Comparison of ENCODE assay signal across 15 mouse cellular contexts in genomic region chr19:29707314-29707898, GRCm38 (mm10). TPM values are rescaled to one million over a fixed set of nuclear protein-coding genes. Genes with fewer than 3 reads are reported as not detected.
DNase-seq lines count a peak whose midpoint lies in the region; ATAC-seq and TF ChIP-seq lines count a peak whose summit lies in the region.
"Had no signal": no experiment of that assay in that cellular context is flagged by ENCODE, and none has a peak within 500 bp of the region (broad histone marks: within the 10 kb centered on the region; RNA-seq: fewer than 3 reads in every experiment).

No protein-coding gene starts in this region.

- no peaks in the 10 kb centered on the region for H3K36me3 ChIP-seq in embryonic facial prominence, embryonic 13.5 days
- H3K36me3 ChIP-seq in embryonic facial prominence, embryonic 10.5 days (replicated peaks): no peaks in the 10 kb centered on the region
- H3K36me3 ChIP-seq in kidney, embryonic 15.5 days: no peaks in the 10 kb centered on the region
- no peaks in the 10 kb centered on the region for H3K36me3 ChIP-seq in C2C12 (ENCODE audit: control insufficient read depth, insufficient read depth)
- no peaks in the 10 kb centered on the region for H3K36me3 ChIP-seq in liver, embryonic 12.5 days
- H3K36me3 ChIP-seq: midbrain, embryonic 12.5 days had no signal

- no peaks in the 10 kb centered on the region for H3K79me2 ChIP-seq in C2C12 (ENCODE audit: control insufficient read depth, insufficient read depth)

- H3K4me1 ChIP-seq in embryonic facial prominence, embryonic 13.5 days: peaks cover 3% of the 10 kb centered on the region
- peaks cover 13% of the 10 kb centered on the region for H3K4me1 ChIP-seq in embryonic facial prominence, embryonic 10.5 days
- H3K4me1 ChIP-seq in kidney, embryonic 15.5 days: peaks cover 11% of the 10 kb centered on the region
- H3K4me1 ChIP-seq in liver, embryonic 12.5 days: peaks cover 8% of the 10 kb centered on the region; the same call in 1 of the 2 replicates
- H3K4me1 ChIP-seq: midbrain, embryonic 12.5 days had no signal

- no peak for TF ChIP-seq CTCF in C2C12 (IDR thresholded peaks at IDR 0.05; ENCODE audit: control insufficient read depth, insufficient read depth, insufficient read length)

- no peak overlapping the region for H3ac ChIP-seq in C2C12 (ENCODE audit: control insufficient read depth, insufficient read length, low read depth)

- ATAC-seq in embryonic facial prominence, embryonic 13.5 days (ENCODE audit: insufficient number of reproducible peaks, insufficient read depth, low FRiP score, low TSS enrichment, low read depth): no peak
- ATAC-seq in kidney, embryonic 15.5 days (replicated peaks; ENCODE audit: low FRiP score): no peak
- ATAC-seq in liver, embryonic 12.5 days: no peak

- intact Hi-C loops in left cerebral cortex, postnatal 36 days (cut with DNase I): no loop called here

- H3K27me3 ChIP-seq in embryonic facial prominence, embryonic 13.5 days: no peaks in the 10 kb centered on the region
- no peaks in the 10 kb centered on the region for H3K27me3 ChIP-seq in embryonic facial prominence, embryonic 10.5 days (replicated peaks; ENCODE audit: low read depth, poor library complexity, severe bottlenecking)
- no peaks in the 10 kb centered on the region for H3K27me3 ChIP-seq in kidney, embryonic 15.5 days
- no peaks in the 10 kb centered on the region for H3K27me3 ChIP-seq in C2C12 (ENCODE audit: control insufficient read depth, insufficient read depth, insufficient read length)
- H3K27me3 ChIP-seq in liver, embryonic 12.5 days (replicated peaks): no peaks in the 10 kb centered on the region
- H3K27me3 ChIP-seq: midbrain, embryonic 12.5 days had no signal

- no peak overlapping the region for H3K27ac ChIP-seq in embryonic facial prominence, embryonic 13.5 days
- no peak overlapping the region for H3K27ac ChIP-seq in embryonic facial prominence, embryonic 10.5 days (replicated peaks)
- no peak overlapping the region for H3K27ac ChIP-seq in kidney, embryonic 15.5 days
- H3K27ac ChIP-seq in liver, embryonic 12.5 days: no peak overlapping the region
- H3K27ac ChIP-seq: liver, embryonic 14.5 days; midbrain, embryonic 12.5 days had no signal

- 85% methylated on average over 9 of the region's 9 CpGs for WGBS in embryonic facial prominence, embryonic 13.5 days
- WGBS in embryonic facial prominence, embryonic 10.5 days: 88% methylated on average over 9 of the region's 9 CpGs
- 91% methylated on average over 9 of the region's 9 CpGs for WGBS in kidney, embryonic 15.5 days
- 74% methylated on average over 9 of the region's 9 CpGs for WGBS in liver, embryonic 12.5 days (ENCODE audit: insufficient replicate concordance)

- H3K4me2 ChIP-seq in embryonic facial prominence, embryonic 13.5 days: 0 out of 2 replicates have a peak overlapping the region, but pooled peaks have one; percentile 27
- H3K4me2 ChIP-seq in kidney, embryonic 15.5 days: peak overlapping the region; percentile 53
- peak overlapping the region; percentile 60 for H3K4me2 ChIP-seq in liver, embryonic 12.5 days
- H3K4me2 ChIP-seq: midbrain, embryonic 12.5 days had no signal

- H3K4me3 ChIP-seq in embryonic facial prominence, embryonic 13.5 days: no peak overlapping the region
- no peak overlapping the region for H3K4me3 ChIP-seq in embryonic facial prominence, embryonic 10.5 days
- no peak overlapping the region for H3K4me3 ChIP-seq in kidney, embryonic 15.5 days (replicated peaks)
- no peak overlapping the region for H3K4me3 ChIP-seq in C2C12 (ENCODE audit: insufficient read depth, poor library complexity, severe bottlenecking)
- no peak overlapping the region for H3K4me3 ChIP-seq in liver, embryonic 12.5 days
- H3K4me3 ChIP-seq: midbrain, embryonic 12.5 days had no signal

- H3K9ac ChIP-seq in embryonic facial prominence, embryonic 13.5 days: no peak overlapping the region
- H3K9ac ChIP-seq in kidney, embryonic 15.5 days: no peak overlapping the region
- H3K9ac ChIP-seq in liver, embryonic 12.5 days: no peak overlapping the region
- H3K9ac ChIP-seq: liver, embryonic 14.5 days; midbrain, embryonic 12.5 days had no signal

- no peak for DNase-seq in embryonic facial prominence, embryonic 10.5 days (ENCODE audit: low spot score)
- no peak for DNase-seq in kidney, postnatal 14 days
- no peak for DNase-seq in left cerebral cortex, postnatal 36 days (ENCODE audit: low spot score in 2 of 2)
- DNase-seq in right cerebral cortex, adult 18-20 months: no peak
- DNase-seq: cerebellum, adult 8-10 months; gastrocnemius, postnatal 36 days; kidney, adult 8-10 months had no signal

- H3K9me3 ChIP-seq in embryonic facial prominence, embryonic 13.5 days: no peaks in the 10 kb centered on the region
- no peaks in the 10 kb centered on the region for H3K9me3 ChIP-seq in embryonic facial prominence, embryonic 10.5 days
- H3K9me3 ChIP-seq in kidney, embryonic 15.5 days (replicated peaks): no peaks in the 10 kb centered on the region
- H3K9me3 ChIP-seq in liver, embryonic 12.5 days (replicated peaks): no peaks in the 10 kb centered on the region
- H3K9me3 ChIP-seq: midbrain, embryonic 12.5 days had no signal

- no peaks in the 10 kb centered on the region for H3K79me3 ChIP-seq in C2C12 (ENCODE audit: low read depth)

TF ChIP-seq in C2C12, 6 proteins besides CTCF, POLR2A, EP300 and RAD21:
- no peak for TF ChIP-seq MAX (IDR thresholded peaks at IDR 0.05)
- TF ChIP-seq FOSL1 (IDR thresholded peaks at IDR 0.05; ENCODE audit: insufficient read depth, low read length, poor library complexity, severe bottlenecking): no peak
- no peak for TF ChIP-seq CEBPB (IDR thresholded peaks at IDR 0.05; ENCODE audit: low read depth)
- TF ChIP-seq MYOG (IDR thresholded peaks at IDR 0.05; ENCODE audit: control insufficient read depth, extremely low read depth, insufficient read length): no peak
- no peak for TF ChIP-seq MYOD1 (IDR thresholded peaks at IDR 0.05; ENCODE audit: control insufficient read depth, insufficient read length, low read depth)
- peak; percentile 28 for TF ChIP-seq USF1 (IDR thresholded peaks at IDR 0.05; ENCODE audit: low read depth)
TF ChIP-seq in C2C12: peak in this region for 1.

RNA-seq across cellular contexts. Expression of gene Mlana, which starts 9.8 kb away (rescaled TPM):
- polyA plus RNA-seq in embryonic facial prominence, embryonic 13.5 days (2015; fragmentation: Nextera tagmentation; extraction: Ambion mirVana): 1.4 and 1.7 TPM in 2 replicates
- polyA plus RNA-seq in embryonic facial prominence, embryonic 10.5 days (2016; fragmentation: Nextera tagmentation; extraction: Ambion mirVana): 0.21 and 0.50 TPM in 2 replicates
- not detected in 2 replicates for polyA plus RNA-seq in kidney, embryonic 15.5 days (2015; fragmentation: Nextera tagmentation; extraction: Ambion mirVana)
- not detected for polyA plus RNA-seq in C2C12 (2012; fragmentation: generic; extraction: Trizol)
- not detected in 2 replicates for polyA plus RNA-seq in liver, embryonic 12.5 days (2016; fragmentation: Nextera tagmentation; extraction: Ambion mirVana)
- total RNA-seq in left cerebral cortex, postnatal 36 days (2021): under 1 TPM in 1 of 2 experiments, not detected in 1; 0.45 TPM
- total RNA-seq: adrenal gland, postnatal 10 days; hematopoietic stem cell, adult 5-6 weeks had no signal
- polyA plus RNA-seq: liver, embryonic 14.5 days; midbrain, embryonic 12.5 days had no signal

RNA-seq across cellular contexts. Expression of gene Ermp1, which starts 59.2 kb away (rescaled TPM):
- 18.5 and 21.9 TPM in 2 replicates for polyA plus RNA-seq in embryonic facial prominence, embryonic 13.5 days (2015; fragmentation: Nextera tagmentation; extraction: Ambion mirVana)
- 16.9 and 17.7 TPM in 2 replicates for polyA plus RNA-seq in embryonic facial prominence, embryonic 10.5 days (2016; fragmentation: Nextera tagmentation; extraction: Ambion mirVana)
- 24.0 and 25.5 TPM in 2 replicates for polyA plus RNA-seq in kidney, embryonic 15.5 days (2015; fragmentation: Nextera tagmentation; extraction: Ambion mirVana)
- polyA plus RNA-seq in C2C12 (2012; fragmentation: generic; extraction: Trizol): 8.8 TPM
- polyA plus RNA-seq in liver, embryonic 12.5 days (2016; fragmentation: Nextera tagmentation; extraction: Ambion mirVana): 18.3 and 19.3 TPM in 2 replicates
- 10 to 100 TPM; 35.5 to 35.9 TPM for total RNA-seq in left cerebral cortex, postnatal 36 days (2021)
